Mouse (Mus musculus) olfactory bulb, adult 2 months (tissue): ENCODE results near the gene Gm7951.
"Not testable (repeated sequence)": the region's sequence is repeated elsewhere in the genome, so short reads cannot be mapped to it uniquely, and the experiment has no call there.

ENCODE experiments used
- CTCF ChIP-seq: fragments of 200-500 bp; IDR thresholded peaks from 2 replicates; pipeline ENCODE4 v1.5.1; 2012; ENCODE audit warnings: low read depth, mild to moderate bottlenecking, low read length, moderate library complexity; ENCODE audit not compliant: insufficient read depth
- POLR2A ChIP-seq: fragments of 200-500 bp; IDR thresholded peaks from 2 replicates; pipeline ENCODE4 v1.6.1; 2012; ENCODE audit warnings: mild to moderate bottlenecking, low read depth, low read length, moderate library complexity; ENCODE audit not compliant: insufficient read depth

DNA sequence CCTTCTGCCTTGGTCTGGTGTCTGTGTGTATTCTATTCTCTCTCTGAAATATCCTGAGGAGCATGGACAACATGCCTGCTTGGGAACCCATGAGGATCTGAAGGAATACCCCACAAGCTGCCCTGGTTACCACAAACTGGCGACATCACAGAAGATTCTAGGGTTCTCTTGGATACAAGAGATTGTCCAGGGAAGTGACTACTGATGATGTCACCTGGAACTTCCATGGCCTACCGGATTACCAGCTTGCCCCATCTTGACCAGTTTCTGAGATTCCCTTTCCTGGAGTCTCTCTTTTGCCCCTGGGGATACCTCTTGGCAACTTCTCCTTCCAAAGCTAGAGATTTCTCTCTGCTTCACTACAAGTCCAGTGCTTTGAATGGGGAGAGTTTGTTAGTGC, at the start of gene Gm7951:
- TF ChIP-seq CTCF, POLR2A: not testable (repeated sequence)
